ENCODE assay signal across 25 mouse cellular contexts in genomic region chr13:64489886-64490285, GRCm38 (mm10). TPM values are rescaled to one million over a fixed set of nuclear protein-coding genes. Genes with fewer than 3 reads are reported as not detected.
"Had no signal": no experiment of that assay in that cellular context is flagged by ENCODE, and none has a peak within 500 bp of the region (broad histone marks: within the 10 kb centered on the region; RNA-seq: fewer than 3 reads in every experiment).

No protein-coding gene starts in this region.

- ATAC-seq: inflammation-experienced regulatory T-cells, adult 6 months; intestine, postnatal 0 days; liver, embryonic 12.5 days had no signal

- H3K4me2 ChIP-seq: limb, embryonic 15.5 days; liver, embryonic 12.5 days; midbrain, embryonic 12.5 days; neural tube, embryonic 12.5 days; stomach, embryonic 15.5 days had no signal

- H3K9me3 ChIP-seq: limb, embryonic 15.5 days; liver, embryonic 12.5 days; midbrain, embryonic 12.5 days; neural tube, embryonic 12.5 days; stomach, embryonic 15.5 days had no signal

- H3K27me3 ChIP-seq: limb, embryonic 15.5 days; liver, embryonic 12.5 days; megakaryocyte, embryonic 14.5 days; midbrain, embryonic 12.5 days; neural tube, embryonic 12.5 days; stomach, embryonic 15.5 days had no signal

- H3K27ac ChIP-seq: layer of hippocampus, adult 2 months; liver, embryonic 12.5 days; macrophage; midbrain, embryonic 12.5 days; neural tube, embryonic 12.5 days; stomach, embryonic 15.5 days had no signal

- H3K4me3 ChIP-seq: layer of hippocampus, adult 2 months; limb, embryonic 15.5 days; liver, embryonic 12.5 days; megakaryocyte, embryonic 14.5 days; midbrain, embryonic 12.5 days; neural tube, embryonic 12.5 days; stomach, embryonic 15.5 days had no signal

- DNase-seq: kidney, adult 8-10 months; kidney, postnatal 4 days; retina, postnatal 1 day; right cerebral cortex, postnatal 4 days; spleen, adult 18-20 months; thymus, adult 2 months; thymus, postnatal 25 days had no signal

- H3K9ac ChIP-seq: limb, embryonic 15.5 days; liver, embryonic 12.5 days; midbrain, embryonic 12.5 days; neural tube, embryonic 12.5 days; stomach, embryonic 15.5 days had no signal

- H3K4me1 ChIP-seq: liver, embryonic 12.5 days; megakaryocyte, embryonic 14.5 days; midbrain, embryonic 12.5 days; neural tube, embryonic 12.5 days; stomach, embryonic 15.5 days had no signal

- H3K36me3 ChIP-seq: limb, embryonic 15.5 days; liver, embryonic 12.5 days; midbrain, embryonic 12.5 days; neural tube, embryonic 12.5 days; stomach, embryonic 15.5 days had no signal

RNA-seq across cellular contexts. Expression of gene Fam240b, which starts 7.7 kb away (rescaled TPM):
- total RNA-seq: layer of hippocampus, adult 2 months; layer of hippocampus, postnatal 10 days; left cerebral cortex, adult 18-20 months; left cerebral cortex, postnatal 14 days; neutrophil, adult 5-6 weeks had no signal
- polyA plus RNA-seq: inflammation-experienced regulatory T-cells, adult 6 months; intestine, postnatal 0 days; limb, embryonic 11.5 days; limb, embryonic 15.5 days; liver, embryonic 12.5 days; liver, embryonic 16.5 days; macrophage; midbrain, embryonic 12.5 days; neural tube, embryonic 12.5 days; stomach, embryonic 15.5 days; testis, adult 2 months; thymus, adult 2 months; urinary bladder, adult 2 months had no signal
